In the genomic region with DNA sequence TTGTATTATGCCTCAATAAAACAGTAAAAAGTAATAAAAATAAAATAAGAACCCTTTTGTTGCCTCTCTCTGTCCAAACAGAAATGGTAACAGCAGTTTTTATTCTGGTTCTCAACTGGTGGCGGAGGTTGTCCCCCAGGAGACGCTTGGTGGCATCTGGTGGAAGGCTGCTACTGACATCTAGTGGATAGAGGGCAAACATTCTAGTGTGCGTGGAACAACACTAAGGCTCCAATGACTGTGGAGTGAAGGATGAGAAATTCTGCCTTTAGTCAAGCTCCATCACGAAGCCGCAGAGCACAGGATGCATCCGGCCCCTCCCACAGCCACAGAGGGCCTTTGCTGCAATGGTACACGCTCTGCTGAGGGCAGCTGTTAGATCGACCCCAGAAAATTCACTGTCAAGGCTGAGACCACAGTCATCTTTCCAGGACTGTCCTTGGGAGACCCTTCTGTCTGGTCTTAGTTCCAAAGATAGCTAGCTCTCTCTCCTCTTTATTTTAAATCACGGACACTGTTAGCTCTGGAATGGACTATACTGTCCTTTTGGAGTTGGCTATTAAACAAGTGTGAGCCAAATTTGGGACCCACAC, we compare ENCODE assay signal across 8 mouse cellular contexts. TPM values are rescaled to one million over a fixed set of nuclear protein-coding genes. Genes with fewer than 3 reads are reported as not detected.
DNase-seq lines count a peak whose midpoint lies in the region; ATAC-seq and TF ChIP-seq lines count a peak whose summit lies in the region.

No protein-coding gene starts in this region.

- 32% methylated on average over 9 of the region's 9 CpGs for WGBS in forebrain, embryonic 14.5 days
- WGBS in hindbrain, embryonic 15.5 days: 23% methylated on average over 9 of the region's 9 CpGs

- no peaks in the 10 kb centered on the region for H3K4me1 ChIP-seq in forebrain, embryonic 14.5 days (ENCODE audit: control insufficient read depth, insufficient read depth, low read length)
- no peaks in the 10 kb centered on the region; the same call in 1 of the 2 replicates for H3K4me1 ChIP-seq in hindbrain, embryonic 15.5 days (replicated peaks)

- no peaks in the 10 kb centered on the region for H3K36me3 ChIP-seq in forebrain, embryonic 14.5 days (ENCODE audit: control insufficient read depth, insufficient read depth, low read length)
- no peaks in the 10 kb centered on the region for H3K36me3 ChIP-seq in hindbrain, embryonic 15.5 days

- no peak overlapping the region for H3K4me3 ChIP-seq in gastrocnemius, adult 2 months
- no peak overlapping the region for H3K4me3 ChIP-seq in forebrain, embryonic 14.5 days (ENCODE audit: low read depth, low read length)
- H3K4me3 ChIP-seq in hindbrain, embryonic 15.5 days: no peak overlapping the region

- no peaks in the 10 kb centered on the region for H3K9me3 ChIP-seq in forebrain, embryonic 14.5 days (replicated peaks; ENCODE audit: control insufficient read depth, low read length)
- H3K9me3 ChIP-seq in hindbrain, embryonic 15.5 days: no peaks in the 10 kb centered on the region

- ATAC-seq in forebrain, embryonic 14.5 days: peak; percentile 85
- ATAC-seq in hindbrain, embryonic 15.5 days (ENCODE audit: low FRiP score, low read depth): peak; percentile 91
- peak; percentile 98 for ATAC-seq in megakaryocyte progenitor cell, adult 5-6 weeks (replicated peaks; ENCODE audit: poor library complexity)

- no peak overlapping the region for H3K9ac ChIP-seq in forebrain, embryonic 14.5 days (ENCODE audit: low read length)
- no peak overlapping the region for H3K9ac ChIP-seq in hindbrain, embryonic 15.5 days

- no peaks in the 10 kb centered on the region for H3K27me3 ChIP-seq in forebrain, embryonic 14.5 days (replicated peaks; ENCODE audit: control insufficient read depth, insufficient read depth, low read length)
- no peaks in the 10 kb centered on the region for H3K27me3 ChIP-seq in hindbrain, embryonic 15.5 days

- H3K4me2 ChIP-seq in forebrain, embryonic 14.5 days (ENCODE audit: low read length): no peak overlapping the region
- no peak overlapping the region for H3K4me2 ChIP-seq in hindbrain, embryonic 15.5 days

- intact Hi-C loops in gastrocnemius, adult 2 months (cut with DNase I): loop anchor here (5.0 kb wide), 2 partner anchors 135 to 245 kb away; no protein-coding TSS in a partner anchor

- DNase-seq in gastrocnemius, adult 2 months: peak; percentile 57
- no peak for DNase-seq in gastrocnemius, postnatal 25 days
- DNase-seq in c-Kit-positive CD71-positive TER-119-negative erythroid progenitor cells, embryonic 14.5 days (ENCODE audit: low read depth): peak; percentile 5
- peak; percentile 82 for DNase-seq in forebrain, embryonic 14.5 days (ENCODE audit: low spot score)
- DNase-seq in layer of hippocampus, postnatal 36 days: peak; percentile 35 to 57
- peak; percentile 36 for DNase-seq in right cerebral cortex, postnatal 4 days

- no peak overlapping the region for H3K27ac ChIP-seq in gastrocnemius, adult 2 months
- H3K27ac ChIP-seq in forebrain, embryonic 14.5 days (ENCODE audit: low read depth, low read length): no peak overlapping the region
- no peak overlapping the region for H3K27ac ChIP-seq in hindbrain, embryonic 15.5 days (replicated peaks)

- peak; percentile 81 for TF ChIP-seq CTCF in gastrocnemius, adult 2 months (IDR thresholded peaks at IDR 0.05)

RNA-seq across cellular contexts. Expression of a gene that starts 11.6 kb away (rescaled TPM):
- not detected for total RNA-seq in gastrocnemius, adult 2 months (2021)
- total RNA-seq in gastrocnemius, postnatal 25 days (2021): not detected
- not detected in 2 replicates for polyA plus RNA-seq in forebrain, embryonic 14.5 days (2014; fragmentation: Nextera tagmentation; extraction: Ambion mirVana)
- not detected in 2 replicates for polyA plus RNA-seq in hindbrain, embryonic 15.5 days (2015; fragmentation: Nextera tagmentation; extraction: Ambion mirVana)
- total RNA-seq in layer of hippocampus, postnatal 36 days (2021): not detected
- total RNA-seq in megakaryocyte progenitor cell, adult 5-6 weeks (2015): not detected in 2 replicates
- total RNA-seq in megakaryocyte progenitor cell, adult 5-6 weeks (2017): not detected in 2 replicates

RNA-seq across cellular contexts. Expression of a gene that starts 16.8 kb away (rescaled TPM):
- total RNA-seq in gastrocnemius, adult 2 months (2021): not detected
- under 1 TPM in 1 of 2 experiments, not detected in 1; 0.23 TPM for total RNA-seq in gastrocnemius, postnatal 25 days (2021)
- not detected in 2 replicates for polyA plus RNA-seq in forebrain, embryonic 14.5 days (2014; fragmentation: Nextera tagmentation; extraction: Ambion mirVana)
- not detected in 2 replicates for polyA plus RNA-seq in hindbrain, embryonic 15.5 days (2015; fragmentation: Nextera tagmentation; extraction: Ambion mirVana)
- total RNA-seq in layer of hippocampus, postnatal 36 days (2021): not detected
- total RNA-seq in megakaryocyte progenitor cell, adult 5-6 weeks (2015): not detected in 2 replicates
- not detected in 2 replicates for total RNA-seq in megakaryocyte progenitor cell, adult 5-6 weeks (2017)

RNA-seq across cellular contexts. Expression of a gene that starts 33.0 kb away (rescaled TPM):
- total RNA-seq in gastrocnemius, adult 2 months (2021): not detected
- not detected for total RNA-seq in gastrocnemius, postnatal 25 days (2021)
- polyA plus RNA-seq in forebrain, embryonic 14.5 days (2014; fragmentation: Nextera tagmentation; extraction: Ambion mirVana): not detected in 2 replicates
- not detected in 2 replicates for polyA plus RNA-seq in hindbrain, embryonic 15.5 days (2015; fragmentation: Nextera tagmentation; extraction: Ambion mirVana)
- total RNA-seq in layer of hippocampus, postnatal 36 days (2021): not detected
- not detected in 2 replicates for total RNA-seq in megakaryocyte progenitor cell, adult 5-6 weeks (2015)
- not detected in 2 replicates for total RNA-seq in megakaryocyte progenitor cell, adult 5-6 weeks (2017)

RNA-seq across cellular contexts. Expression of a gene that starts 44.0 kb away (rescaled TPM):
- total RNA-seq in gastrocnemius, adult 2 months (2021): 10 to 100 TPM; 58.4 to 72.9 TPM
- total RNA-seq in gastrocnemius, postnatal 25 days (2021): 10 to 100 TPM; 63.5 to 67.3 TPM
- polyA plus RNA-seq in forebrain, embryonic 14.5 days (2014; fragmentation: Nextera tagmentation; extraction: Ambion mirVana): 1.3 and 1.8 TPM in 2 replicates
- polyA plus RNA-seq in hindbrain, embryonic 15.5 days (2015; fragmentation: Nextera tagmentation; extraction: Ambion mirVana): 8.9 TPM in 2 replicates
- total RNA-seq in layer of hippocampus, postnatal 36 days (2021): 10 to 100 TPM; 30.1 to 35.4 TPM
- 0.15 TPM in 1 of 2 replicates, not detected in the other for total RNA-seq in megakaryocyte progenitor cell, adult 5-6 weeks (2015)
- total RNA-seq in megakaryocyte progenitor cell, adult 5-6 weeks (2017): not detected in 2 replicates

RNA-seq across cellular contexts. Expression of a gene that starts 53.8 kb away (rescaled TPM):
- total RNA-seq in gastrocnemius, adult 2 months (2021): 100 to 1,000 TPM; 137 to 169 TPM
- total RNA-seq in gastrocnemius, postnatal 25 days (2021): 100 to 1,000 TPM; 152 to 165 TPM
- 244 and 295 TPM in 2 replicates for polyA plus RNA-seq in forebrain, embryonic 14.5 days (2014; fragmentation: Nextera tagmentation; extraction: Ambion mirVana)
- 266 and 268 TPM in 2 replicates for polyA plus RNA-seq in hindbrain, embryonic 15.5 days (2015; fragmentation: Nextera tagmentation; extraction: Ambion mirVana)
- 10 to 100 TPM; 92.9 to 94.1 TPM for total RNA-seq in layer of hippocampus, postnatal 36 days (2021)
- total RNA-seq in megakaryocyte progenitor cell, adult 5-6 weeks (2015): 103 and 133 TPM in 2 replicates
- 65.7 and 106 TPM in 2 replicates for total RNA-seq in megakaryocyte progenitor cell, adult 5-6 weeks (2017)
